Mouse (Mus musculus): ENCODE measurements around the gene Ltbp3. TPM values are rescaled to one million over a fixed set of nuclear protein-coding genes. Genes with fewer than 3 reads are reported as not detected.

Ltbp3 gene
- polyA plus RNA-seq, 1 experiment from 2014 or later, result 51.9 TPM

DNA sequence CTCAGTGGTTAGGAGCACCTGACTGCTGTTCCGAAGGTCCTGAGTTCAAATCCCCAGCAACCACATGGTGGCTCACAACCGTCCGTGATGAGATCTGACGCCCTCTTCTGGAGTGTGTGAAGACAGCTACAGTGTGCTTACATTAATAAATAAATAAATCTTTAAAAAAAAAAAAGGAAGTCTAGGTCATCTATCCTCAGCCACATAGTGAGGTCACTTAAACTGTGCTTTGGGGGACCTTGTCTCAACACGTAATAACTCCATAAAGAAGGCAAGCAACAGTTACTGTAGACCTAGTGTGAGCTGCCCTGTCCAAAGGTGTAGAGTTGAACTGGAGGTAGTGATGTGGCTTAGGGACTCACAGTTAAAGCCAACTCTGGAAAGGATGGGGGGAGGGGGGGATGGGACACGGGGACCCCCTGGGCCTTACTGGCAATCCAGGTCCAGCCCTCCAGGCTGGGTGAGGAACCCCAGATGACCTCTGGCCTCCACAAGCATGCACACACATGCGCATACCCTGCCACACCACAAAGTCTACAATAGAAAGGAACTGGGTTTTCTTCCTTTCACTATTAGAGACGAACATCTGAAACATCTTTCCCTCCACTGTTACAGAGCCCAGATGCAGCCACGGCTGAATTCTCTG lies 36.8 kb downstream of the Ltbp3 start:
- 71% methylated on average over 9 of the region's 9 CpGs for WGBS
- Histone ChIP-seq H3K9ac (replicated peaks; ENCODE audit: low read depth) (no peak overlapping the region), H3K4me2 (replicated peaks; ENCODE audit: low read depth, low read length) (no peak overlapping the region), H3K4me1 (ENCODE audit: insufficient read depth, low read depth, low read length) (no peaks in the 10 kb centered on the region), H3K36me3 (ENCODE audit: insufficient read depth, low read length) (no peaks in the 10 kb centered on the region), H3K4me3 (ENCODE audit: low read depth, low read length) (no peak overlapping the region), H3K27ac (ENCODE audit: low read length) (no peak overlapping the region), H3K27me3 (replicated peaks; ENCODE audit: insufficient read depth, low read length) (no peaks in the 10 kb centered on the region), H3K9me3 (ENCODE audit: low read length) (no peaks in the 10 kb centered on the region)
- no peak for ATAC-seq
- no peak for DNase-seq (ENCODE audit: low spot score)
- TF ChIP-seq CTCF (IDR thresholded peaks at IDR 0.05), result no peak

DNA sequence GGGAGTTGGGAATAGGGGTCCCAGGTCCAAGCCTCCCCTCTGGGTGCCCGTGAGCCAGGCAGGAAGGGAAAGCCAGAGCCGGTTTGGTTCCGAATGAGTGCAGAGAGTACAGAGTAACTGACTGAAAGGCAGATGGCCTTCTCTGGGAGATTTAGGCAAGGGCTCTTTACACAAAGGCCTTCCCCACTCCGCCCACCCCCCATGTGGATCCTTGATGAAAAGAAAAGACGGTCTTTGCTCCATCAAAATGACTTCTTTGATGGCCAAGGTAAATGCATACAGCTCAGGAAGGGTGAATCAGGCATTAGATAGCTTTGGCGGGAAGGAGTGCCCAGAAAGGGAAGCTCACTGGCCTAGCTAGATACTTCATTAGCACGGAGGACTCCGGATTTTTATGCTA lies 37.6 kb downstream of the Ltbp3 start:
- no peaks in the 10 kb centered on the region for H3K36me3 ChIP-seq (ENCODE audit: insufficient read depth, low read length)
- no peaks in the 10 kb centered on the region for H3K27me3 ChIP-seq (replicated peaks; ENCODE audit: insufficient read depth, low read length)
- TF ChIP-seq EP300 (IDR thresholded peaks at IDR 0.05) (no peak), CTCF (IDR thresholded peaks at IDR 0.05) (no peak)
- WGBS, result 64% methylated on average over 8 of the region's 8 CpGs
- no peak overlapping the region for H3K4me3 ChIP-seq (ENCODE audit: low read depth, low read length)
- H3K9me3 ChIP-seq (ENCODE audit: low read length), result no peaks in the 10 kb centered on the region
- ATAC-seq, result no peak
- no peak overlapping the region for H3K4me2 ChIP-seq (replicated peaks; ENCODE audit: low read depth, low read length)
- H3K4me1 ChIP-seq (ENCODE audit: insufficient read depth, low read depth, low read length), result no peaks in the 10 kb centered on the region
- no peak for DNase-seq (ENCODE audit: low spot score)
- no peak overlapping the region for H3K9ac ChIP-seq (replicated peaks; ENCODE audit: low read depth)
- no peak overlapping the region for H3K27ac ChIP-seq (ENCODE audit: low read length)

DNA sequence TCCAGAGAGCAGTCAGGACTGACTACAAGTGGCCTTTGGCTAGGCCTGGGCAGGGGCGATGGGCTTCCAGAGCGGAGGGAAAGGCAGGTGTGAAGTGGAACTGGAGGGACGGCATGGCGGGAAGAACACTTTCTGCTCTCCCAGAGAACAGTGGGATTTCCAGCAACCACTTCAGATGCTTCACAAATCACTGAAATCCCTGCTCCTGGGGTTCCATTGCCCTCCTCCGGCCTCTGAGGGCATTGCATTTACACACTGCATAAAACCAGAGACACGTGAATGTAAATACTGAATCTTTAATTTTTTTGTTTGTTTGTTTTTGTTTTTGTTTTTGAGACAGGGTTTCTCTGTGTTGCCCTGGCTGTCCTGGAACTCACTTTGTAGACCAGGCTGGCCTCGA lies 39.5 kb downstream of the Ltbp3 start:
- no peak overlapping the region for H3K9ac ChIP-seq (replicated peaks; ENCODE audit: low read depth)
- WGBS, result 50% methylated on average over 7 of the region's 7 CpGs
- DNase-seq (ENCODE audit: low spot score) (peak; percentile 81), ATAC-seq (peak; percentile 17; the same call in 1 of the 2 replicates)
- TF ChIP-seq EP300 (IDR thresholded peaks at IDR 0.05), result no peak
- TF ChIP-seq CTCF (IDR thresholded peaks at IDR 0.05), result peak; percentile 78
- no peaks in the 10 kb centered on the region for H3K4me1 ChIP-seq (ENCODE audit: insufficient read depth, low read depth, low read length)
- no peaks in the 10 kb centered on the region for H3K36me3 ChIP-seq (ENCODE audit: insufficient read depth, low read length)
- H3K4me2 ChIP-seq (replicated peaks; ENCODE audit: low read depth, low read length), result no peak overlapping the region
- H3K27me3 ChIP-seq (replicated peaks; ENCODE audit: insufficient read depth, low read length), result no peaks in the 10 kb centered on the region
- no peak overlapping the region for H3K27ac ChIP-seq (ENCODE audit: low read length)
- no peaks in the 10 kb centered on the region for H3K9me3 ChIP-seq (ENCODE audit: low read length)
- H3K4me3 ChIP-seq (ENCODE audit: low read depth, low read length), result no peak overlapping the region

DNA sequence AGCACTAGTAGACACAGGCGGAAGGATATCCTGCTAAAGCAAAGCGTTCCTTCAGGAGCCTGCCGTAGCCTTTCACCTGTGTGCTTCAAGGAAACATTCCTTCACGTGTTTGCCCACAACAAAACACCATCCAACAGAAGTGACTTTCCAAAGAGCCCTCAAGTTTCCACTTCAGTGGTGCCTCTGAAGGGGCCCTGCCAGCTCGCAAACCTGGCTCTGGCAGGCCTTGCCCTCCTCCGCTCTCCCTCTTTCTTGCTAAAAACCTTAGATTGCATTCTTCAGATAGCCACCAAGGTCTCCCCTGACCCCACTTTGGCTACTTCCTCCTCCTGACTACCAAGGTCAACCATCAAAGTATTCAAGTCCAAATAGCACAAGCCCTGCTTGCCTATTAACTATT lies 40.8 kb downstream of the Ltbp3 start:
- Histone ChIP-seq H3K4me3 (ENCODE audit: low read depth, low read length) (no peak overlapping the region), H3K27me3 (replicated peaks; ENCODE audit: insufficient read depth, low read length) (no peaks in the 10 kb centered on the region), H3K9ac (replicated peaks; ENCODE audit: low read depth) (no peak overlapping the region), H3K9me3 (ENCODE audit: low read length) (no peaks in the 10 kb centered on the region), H3K4me2 (replicated peaks; ENCODE audit: low read depth, low read length) (no peak overlapping the region), H3K4me1 (ENCODE audit: insufficient read depth, low read depth, low read length) (no peaks in the 10 kb centered on the region), H3K36me3 (ENCODE audit: insufficient read depth, low read length) (no peaks in the 10 kb centered on the region), H3K27ac (ENCODE audit: low read length) (0 out of 2 replicates have a peak overlapping the region, but pooled peaks have one; percentile 58)
- DNase-seq (ENCODE audit: low spot score) (peak; percentile 89), ATAC-seq (peak; percentile 82)
- TF ChIP-seq CTCF (IDR thresholded peaks at IDR 0.05) (no peak), EP300 (IDR thresholded peaks at IDR 0.05) (peak; percentile 74; the same call in 1 of the 2 replicates)
- WGBS, result 55% methylated on average over 6 of the region's 6 CpGs

DNA sequence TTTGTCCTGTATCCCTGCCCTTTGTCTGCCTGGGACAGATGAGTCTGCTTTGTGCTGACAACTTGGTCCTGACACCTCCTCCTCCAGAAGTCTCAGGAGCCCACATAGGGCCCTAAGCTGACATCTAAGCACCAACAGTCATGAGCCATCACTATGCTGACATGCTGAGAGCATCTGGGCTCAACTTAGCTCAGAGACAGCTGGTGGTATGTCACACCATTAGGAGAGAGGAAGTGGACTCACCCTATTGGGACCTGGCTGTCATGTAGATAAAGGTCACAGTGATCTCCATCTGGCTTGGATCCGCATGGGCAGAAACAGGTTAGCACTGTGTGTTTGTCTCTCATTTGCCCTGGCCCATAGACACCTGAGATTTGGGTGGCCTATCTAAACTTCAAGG lies 41.4 kb downstream of the Ltbp3 start:
- H3K9ac ChIP-seq (replicated peaks; ENCODE audit: low read depth), result no peak overlapping the region
- no peaks in the 10 kb centered on the region for H3K27me3 ChIP-seq (replicated peaks; ENCODE audit: insufficient read depth, low read length)
- H3K4me1 ChIP-seq (ENCODE audit: insufficient read depth, low read depth, low read length), result no peaks in the 10 kb centered on the region
- ATAC-seq, result no peak
- H3K36me3 ChIP-seq (ENCODE audit: insufficient read depth, low read length), result no peaks in the 10 kb centered on the region
- WGBS, result 84% methylated on average over 1 of the region's 1 CpGs
- no peak overlapping the region for H3K4me2 ChIP-seq (replicated peaks; ENCODE audit: low read depth, low read length)
- no peak overlapping the region for H3K4me3 ChIP-seq (ENCODE audit: low read depth, low read length)
- H3K9me3 ChIP-seq (ENCODE audit: low read length), result no peaks in the 10 kb centered on the region
- TF ChIP-seq CTCF (IDR thresholded peaks at IDR 0.05) (no peak), EP300 (IDR thresholded peaks at IDR 0.05) (no peak)
- no peak for DNase-seq (ENCODE audit: low spot score)
- H3K27ac ChIP-seq (ENCODE audit: low read length), result peak overlapping the region; percentile 58

DNA sequence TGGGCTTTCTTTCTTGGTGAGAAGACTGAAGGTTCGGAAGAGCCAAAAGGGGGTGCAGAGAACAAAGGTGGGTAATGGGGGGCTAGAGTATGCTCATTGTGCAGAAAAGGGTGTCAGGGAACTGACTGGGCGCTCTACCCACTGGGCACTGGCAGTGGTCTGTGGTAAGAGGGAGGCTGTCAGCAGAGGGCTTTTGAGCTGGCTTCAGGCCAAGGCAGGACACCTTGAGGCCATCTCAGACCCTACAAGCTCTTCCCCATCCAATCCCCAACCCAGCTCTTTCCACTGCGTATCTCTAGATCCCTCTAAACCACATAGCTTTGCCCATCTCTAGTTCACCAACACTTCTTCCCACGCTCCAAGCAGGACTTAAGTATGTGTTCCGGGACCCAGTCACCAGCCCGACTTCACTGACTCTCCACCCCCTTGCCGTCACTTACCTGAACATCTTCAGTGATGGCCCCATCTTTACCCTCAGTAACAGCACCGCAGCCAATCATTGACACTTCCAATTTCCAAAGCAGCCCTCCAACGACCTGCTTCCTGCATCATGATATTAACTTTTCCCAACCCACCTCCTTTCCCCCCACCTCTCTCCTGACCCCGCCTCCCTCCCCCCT lies 44.4 kb downstream of the Ltbp3 start:
- Histone ChIP-seq H3K9ac (replicated peaks; ENCODE audit: low read depth) (no peak overlapping the region), H3K4me2 (replicated peaks; ENCODE audit: low read depth, low read length) (no peak overlapping the region), H3K27me3 (replicated peaks; ENCODE audit: insufficient read depth, low read length) (no peaks in the 10 kb centered on the region), H3K4me1 (ENCODE audit: insufficient read depth, low read depth, low read length) (no peaks in the 10 kb centered on the region), H3K27ac (ENCODE audit: low read length) (no peak overlapping the region), H3K4me3 (ENCODE audit: low read depth, low read length) (no peak overlapping the region), H3K36me3 (ENCODE audit: insufficient read depth, low read length) (no peaks in the 10 kb centered on the region), H3K9me3 (ENCODE audit: low read length) (no peaks in the 10 kb centered on the region)
- WGBS, result 54% methylated on average over 10 of the region's 10 CpGs
- TF ChIP-seq CTCF (IDR thresholded peaks at IDR 0.05) (0 out of 2 replicates have a peak, but pooled peaks have one; percentile 3), EP300 (IDR thresholded peaks at IDR 0.05) (no peak)
- ATAC-seq (no peak), DNase-seq (ENCODE audit: low spot score) (no peak)

Data from lung, postnatal 0 days (tissue).